Mouse (Mus musculus): ENCODE results near the gene Gdf15.

The Gdf15 gene

DNA sequence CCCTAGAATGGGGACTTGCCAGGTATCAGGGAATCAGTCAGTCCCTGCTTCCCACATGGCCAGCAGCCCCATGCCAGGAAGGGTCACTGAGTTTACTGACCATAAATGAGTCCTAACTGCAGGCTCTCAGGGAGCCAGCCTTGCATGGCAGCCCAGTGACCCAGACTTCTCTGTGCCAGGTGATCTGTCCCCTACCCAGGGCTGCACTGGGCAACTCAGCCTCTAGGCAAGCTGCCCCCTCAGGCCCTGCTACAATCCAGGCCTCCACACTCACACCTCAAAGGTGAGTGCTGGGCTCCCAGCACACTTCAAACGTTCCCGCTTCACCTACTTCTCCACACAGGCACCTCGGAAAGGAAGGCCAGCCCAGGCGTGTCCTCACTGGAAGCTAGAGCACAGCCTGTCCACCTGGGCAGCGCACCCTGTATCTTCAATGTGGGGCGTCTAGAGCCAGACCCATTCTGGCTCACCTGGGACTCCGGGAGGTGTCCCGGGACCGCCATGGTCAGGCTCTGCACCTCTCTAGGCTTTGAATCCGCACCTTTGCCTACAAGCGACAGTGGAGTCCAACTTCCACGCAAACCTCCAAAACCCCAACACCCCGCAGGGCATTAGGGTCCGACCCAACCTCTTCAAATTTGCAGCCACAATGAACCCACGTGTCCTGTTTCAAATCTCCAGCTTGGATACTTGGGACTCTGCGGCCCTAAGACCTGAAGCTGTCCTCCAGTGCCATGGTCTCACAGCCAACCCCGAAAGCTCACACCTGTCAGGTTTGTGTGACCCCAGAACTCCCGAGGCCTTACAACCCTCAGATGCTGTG lies 25.3 kb downstream of the Gdf15 start:
- no peak for DNase-seq (ENCODE audit: inconsistent ontology term)

- no peak for DNase-seq (ENCODE audit: inconsistent ontology term)
These were observed 26.1 kb downstream of the Gdf15 start for GRCm38 (mm10) chr8:70605871-70606779.

- no peak for DNase-seq (ENCODE audit: inconsistent ontology term)
These were observed 27.7 kb downstream of the Gdf15 start for GRCm38 (mm10) chr8:70604558-70604957.

- no peak for DNase-seq (ENCODE audit: inconsistent ontology term)
These were observed 30.0 kb downstream of the Gdf15 start for GRCm38 (mm10) chr8:70602139-70602811.

GRCm38 (mm10) chr8:70601271-70601649 lies 31.0 kb downstream of the Gdf15 start:
- peak; percentile 85 for DNase-seq (ENCODE audit: inconsistent ontology term)

DNA sequence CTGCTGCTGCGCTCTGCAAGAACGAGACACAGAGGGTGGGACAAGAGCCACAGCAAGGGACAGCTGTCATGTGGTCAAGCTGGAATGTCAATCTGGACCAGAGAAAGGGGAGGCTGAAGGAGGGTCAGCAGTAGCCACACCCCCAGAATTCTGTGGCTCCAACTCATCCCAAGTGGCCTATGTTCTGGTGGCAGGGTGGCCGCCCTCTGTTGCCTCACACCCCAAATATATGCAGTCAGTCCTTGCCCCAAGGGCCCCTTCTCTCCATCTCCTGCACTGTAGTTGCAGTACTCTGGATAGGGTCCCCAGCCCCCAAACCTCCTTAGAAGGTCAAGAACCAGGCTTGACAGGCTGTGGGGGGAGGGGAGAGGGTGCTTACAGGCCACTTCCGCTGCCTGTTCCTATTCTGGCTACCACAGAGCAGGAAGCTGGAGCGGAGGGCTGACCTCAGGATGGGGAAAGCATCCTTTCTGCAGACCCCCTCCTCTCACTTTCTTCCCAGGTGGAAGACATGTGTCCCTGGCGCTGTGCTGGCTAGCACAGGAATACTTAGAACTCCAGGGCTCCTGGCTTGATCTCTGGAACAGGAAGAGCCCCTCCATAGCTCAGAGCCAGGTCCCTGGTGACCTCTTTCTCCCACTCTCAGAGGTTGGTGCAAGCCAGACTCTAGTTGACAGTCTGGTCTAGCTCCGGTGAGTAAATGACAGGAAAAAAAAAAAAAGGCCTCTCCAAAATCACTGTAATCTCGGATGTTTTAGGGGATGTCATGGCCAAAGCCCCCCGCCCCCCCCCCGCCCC lies 31.6 kb downstream of the Gdf15 start:
- no peak for DNase-seq (ENCODE audit: inconsistent ontology term)

- no peak for DNase-seq (ENCODE audit: inconsistent ontology term)
These were observed 32.6 kb downstream of the Gdf15 start for GRCm38 (mm10) chr8:70599507-70600290.

DNA sequence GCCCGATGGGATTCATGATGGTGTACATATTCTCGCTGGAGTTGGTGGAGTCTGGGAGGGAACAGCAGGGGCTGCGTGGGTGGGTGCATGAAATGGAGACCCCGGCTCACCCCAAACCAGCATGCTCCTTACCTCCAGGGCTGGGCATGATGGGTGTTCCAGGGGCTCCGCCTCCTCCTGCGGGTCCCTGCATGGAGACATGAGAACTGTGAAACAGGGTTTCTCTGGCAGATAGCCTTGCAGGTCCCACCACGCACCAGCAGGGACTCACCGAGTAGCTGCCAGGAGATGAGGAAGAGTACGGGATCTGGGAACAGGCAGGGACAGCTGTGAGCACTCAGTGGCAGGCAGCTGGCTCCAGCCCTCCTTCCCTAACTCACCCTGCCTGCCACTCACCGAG lies 33.5 kb downstream of the Gdf15 start:
- DNase-seq (ENCODE audit: inconsistent ontology term): no peak

GRCm38 (mm10) chr8:70598283-70598682 lies 34.0 kb downstream of the Gdf15 start:
- DNase-seq (ENCODE audit: inconsistent ontology term): peak; percentile 82

- DNase-seq (ENCODE audit: inconsistent ontology term): no peak
These were observed 34.6 kb downstream of the Gdf15 start for GRCm38 (mm10) chr8:70597417-70598272.

DNA sequence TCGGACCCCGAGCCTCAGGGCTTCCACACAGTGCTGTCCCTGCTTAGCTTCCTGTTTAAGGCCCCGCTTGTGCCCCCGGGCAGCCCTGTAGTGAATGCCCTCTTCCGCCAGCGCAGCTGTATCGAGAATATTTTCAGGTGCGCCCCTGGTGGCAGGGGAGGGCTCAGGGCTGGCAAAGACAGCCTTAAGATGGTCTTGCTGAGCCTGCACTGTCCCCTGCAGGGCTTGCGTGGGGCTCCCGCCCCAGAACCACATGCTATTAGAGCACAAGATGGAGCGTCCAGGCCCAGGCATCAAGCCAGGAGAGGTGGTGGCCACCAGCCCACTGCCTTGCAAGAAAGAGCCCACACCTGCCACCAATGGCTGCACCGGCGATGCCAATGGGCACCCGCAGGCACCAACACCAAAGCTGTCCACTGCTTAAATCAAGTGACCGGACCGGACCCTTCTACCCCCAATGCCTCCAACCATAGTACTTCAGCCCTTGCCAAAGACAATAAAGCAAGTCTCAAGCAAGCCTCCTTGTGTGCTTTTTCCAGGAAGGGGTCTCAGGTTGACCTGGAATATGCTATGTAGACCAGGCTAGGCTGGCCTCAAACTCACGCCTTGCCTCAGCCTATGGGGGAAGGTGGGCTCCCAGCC lies 35.4 kb downstream of the Gdf15 start:
- no peak for DNase-seq (ENCODE audit: inconsistent ontology term)

DNA sequence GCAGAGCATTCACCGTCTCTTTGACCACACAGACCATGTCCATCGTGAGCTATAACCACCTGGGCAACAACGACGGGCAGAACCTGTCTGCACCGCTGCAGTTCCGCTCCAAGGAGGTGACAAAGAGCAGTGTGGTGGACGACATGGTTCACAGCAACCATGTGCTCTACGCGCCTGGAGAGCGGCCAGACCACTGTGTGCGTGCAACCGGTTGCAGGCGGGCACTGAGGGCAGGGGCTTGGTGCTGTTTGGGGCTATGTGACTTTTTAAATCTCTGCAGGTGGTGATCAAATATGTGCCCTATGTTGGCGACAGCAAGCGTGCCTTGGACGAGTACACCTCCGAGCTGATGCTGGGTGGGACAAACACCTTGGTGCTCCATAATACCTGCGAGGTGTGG lies 36.0 kb downstream of the Gdf15 start:
- DNase-seq (ENCODE audit: inconsistent ontology term): no peak

DNA sequence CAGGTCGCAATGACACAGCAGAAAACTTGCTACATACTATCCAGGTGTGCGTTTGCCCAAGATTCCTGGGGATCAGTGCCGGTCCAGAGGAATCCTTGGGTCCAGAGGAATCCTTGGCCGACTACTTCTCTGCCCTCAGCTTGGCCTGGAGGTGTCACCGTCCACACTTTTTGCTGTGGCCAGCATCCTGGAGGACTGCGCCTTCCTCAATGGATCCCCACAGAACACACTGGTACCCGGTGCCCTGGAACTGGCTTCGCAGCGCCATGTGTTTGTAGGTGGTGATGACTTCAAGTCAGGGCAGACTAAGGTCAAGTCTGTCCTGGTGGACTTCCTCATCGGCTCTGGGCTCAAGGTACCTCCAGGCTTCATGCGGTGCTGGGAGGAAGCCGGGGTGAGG lies 36.4 kb downstream of the Gdf15 start:
- no peak for DNase-seq (ENCODE audit: inconsistent ontology term)

GRCm38 (mm10) chr8:70594621-70595564 lies 37.4 kb downstream of the Gdf15 start:
- no peak for DNase-seq (ENCODE audit: inconsistent ontology term)

GRCm38 (mm10) chr8:70593961-70594609 lies 38.2 kb downstream of the Gdf15 start, which contains the start of gene Isyna1:
Gene Isyna1, plus strand, starts transcription at chr8:70594373.
- DNase-seq (ENCODE audit: inconsistent ontology term): peak; percentile 81

- DNase-seq (ENCODE audit: inconsistent ontology term): no peak
These were observed 39.1 kb downstream of the Gdf15 start for GRCm38 (mm10) chr8:70593173-70593572.

- DNase-seq (ENCODE audit: inconsistent ontology term): no peak
These were observed 40.7 kb downstream of the Gdf15 start for GRCm38 (mm10) chr8:70591569-70591968.

All from Muller cell, postnatal 12 days (primary cell).